Mouse (Mus musculus): ENCODE results near the gene Hoxa10. TPM values are rescaled to one million over a fixed set of nuclear protein-coding genes. Genes with fewer than 3 reads are reported as not detected.

Gene Hoxa10
- polyA plus RNA-seq, 1 experiment from 2014 or later: 0.06 TPM

DNA sequence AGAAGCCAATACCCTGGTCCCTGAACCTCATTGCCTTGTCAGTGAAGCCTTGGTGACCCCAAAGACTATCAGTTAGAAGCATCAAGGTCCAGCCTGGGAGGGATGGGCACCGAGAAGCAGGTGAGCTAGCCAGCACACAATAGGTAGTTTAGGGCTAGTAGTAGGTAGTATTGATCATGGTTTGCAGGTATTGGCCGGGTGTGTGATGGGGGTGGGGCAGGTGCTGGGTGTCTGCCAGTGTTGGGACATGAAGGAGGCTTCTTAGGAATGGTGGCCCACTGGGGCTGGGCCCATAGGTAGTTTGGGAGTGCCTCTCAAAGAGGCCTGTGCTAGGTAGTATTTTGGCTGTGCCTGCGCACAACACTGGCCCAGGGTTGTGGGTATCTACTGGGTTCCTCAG, 25.6 kb downstream of the Hoxa10 start:
- Histone ChIP-seq H3K4me3 (no peak overlapping the region), H3K4me1 (peaks cover 17% of the 10 kb centered on the region), H3K27me3 (ENCODE audit: low read depth, poor library complexity, severe bottlenecking) (peaks cover 100% of the 10 kb centered on the region), H3K36me3 (no peaks in the 10 kb centered on the region), H3K27ac (replicated peaks) (no peak overlapping the region), H3K9me3 (replicated peaks) (no peaks in the 10 kb centered on the region)
- no peak for DNase-seq (ENCODE audit: low spot score)
- WGBS: 7% methylated on average over 3 of the region's 3 CpGs

DNA sequence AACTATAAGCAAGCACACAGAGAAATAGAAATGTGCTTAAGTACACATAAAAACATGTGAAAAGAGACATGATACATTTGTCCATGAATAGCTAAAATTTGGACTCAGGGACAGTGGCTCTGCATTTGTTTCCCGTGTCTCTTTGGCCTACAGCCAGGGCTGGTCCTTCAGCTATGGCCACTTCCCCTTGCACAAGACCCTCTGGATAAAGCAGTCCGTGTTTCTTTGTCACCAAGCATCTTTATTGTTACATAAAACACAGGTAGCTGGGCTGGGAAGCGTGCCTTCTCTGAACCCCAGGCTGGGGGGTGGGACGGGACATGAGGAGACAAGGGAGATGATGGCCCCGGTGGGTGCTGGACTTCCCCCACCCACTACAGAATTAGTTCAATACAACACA, 26.4 kb downstream of the Hoxa10 start:
- 14% methylated on average over 5 of the region's 5 CpGs for whole genome bisulfite sequencing
- Histone ChIP-seq H3K27me3 (ENCODE audit: low read depth, poor library complexity, severe bottlenecking) (peaks cover 100% of the 10 kb centered on the region), H3K27ac (replicated peaks) (no peak overlapping the region), H3K36me3 (no peaks in the 10 kb centered on the region), H3K4me1 (peaks cover 17% of the 10 kb centered on the region), H3K9me3 (replicated peaks) (no peaks in the 10 kb centered on the region), H3K4me3 (no peak overlapping the region)
- DNase-seq (ENCODE audit: low spot score): no peak

DNA sequence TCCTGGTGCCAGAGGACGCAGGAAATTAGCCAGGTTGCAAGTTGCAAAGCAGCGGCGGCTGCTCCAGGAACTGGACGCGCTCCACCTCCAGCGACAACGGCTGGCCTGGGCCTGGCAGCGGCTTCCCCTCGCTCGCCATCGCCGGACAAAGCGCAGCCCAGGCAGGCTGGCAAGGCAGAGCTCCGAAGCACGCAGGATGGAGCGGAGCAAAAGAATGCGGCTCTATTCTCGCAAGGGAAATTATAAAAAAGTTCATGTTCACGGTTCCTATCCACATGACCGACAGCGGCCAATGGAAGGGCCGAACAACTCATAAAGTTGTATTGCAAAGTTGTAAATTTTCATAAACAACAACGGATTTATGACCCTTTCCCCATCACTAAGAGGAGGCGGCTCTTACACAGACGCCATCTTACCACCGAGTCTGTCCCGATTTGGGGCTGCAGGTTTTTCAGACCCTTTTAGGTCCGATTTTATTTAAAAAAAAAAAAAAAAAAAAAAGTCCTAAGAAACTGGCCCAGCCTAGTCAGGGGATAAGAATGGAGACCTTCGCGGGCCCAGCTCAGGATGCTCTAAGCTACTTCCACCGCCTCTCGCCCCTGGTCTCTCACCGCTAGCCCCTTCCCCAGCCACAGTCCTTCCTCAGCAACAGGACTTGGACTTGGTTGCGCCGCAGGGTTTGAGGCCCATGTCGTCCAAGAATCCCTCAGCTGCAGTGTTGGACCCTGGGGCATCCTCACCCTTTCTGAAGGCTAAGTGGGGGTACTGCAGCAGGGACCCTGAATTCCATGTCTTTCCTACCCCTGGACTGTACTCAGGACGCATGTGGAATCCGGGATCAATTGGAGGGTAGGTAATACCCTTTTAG, 27.3 kb downstream of the Hoxa10 start, which contains the start of the genes Hoxa3 and Gm28308:
TSS of gene Hoxa3 (minus strand) at position 218 of the 868 bp plus-strand sequence.
TSS of gene Gm28308 (minus strand) at position 221 of the 868 bp plus-strand sequence.
- WGBS: 2% methylated on average over 38 of the region's 38 CpGs
- no peaks in the 10 kb centered on the region for H3K36me3 ChIP-seq
- peaks cover 22% of the 10 kb centered on the region for H3K4me1 ChIP-seq
- H3K4me3 ChIP-seq: no peak within 1 kb of the TSS
- H3K27ac ChIP-seq (replicated peaks): no peak within 1 kb of the TSS
- peaks cover 100% of the 10 kb centered on the region for H3K27me3 ChIP-seq (ENCODE audit: low read depth, poor library complexity, severe bottlenecking)
- H3K9me3 ChIP-seq (replicated peaks): no peaks in the 10 kb centered on the region
- no peak for DNase-seq (ENCODE audit: low spot score)

DNA sequence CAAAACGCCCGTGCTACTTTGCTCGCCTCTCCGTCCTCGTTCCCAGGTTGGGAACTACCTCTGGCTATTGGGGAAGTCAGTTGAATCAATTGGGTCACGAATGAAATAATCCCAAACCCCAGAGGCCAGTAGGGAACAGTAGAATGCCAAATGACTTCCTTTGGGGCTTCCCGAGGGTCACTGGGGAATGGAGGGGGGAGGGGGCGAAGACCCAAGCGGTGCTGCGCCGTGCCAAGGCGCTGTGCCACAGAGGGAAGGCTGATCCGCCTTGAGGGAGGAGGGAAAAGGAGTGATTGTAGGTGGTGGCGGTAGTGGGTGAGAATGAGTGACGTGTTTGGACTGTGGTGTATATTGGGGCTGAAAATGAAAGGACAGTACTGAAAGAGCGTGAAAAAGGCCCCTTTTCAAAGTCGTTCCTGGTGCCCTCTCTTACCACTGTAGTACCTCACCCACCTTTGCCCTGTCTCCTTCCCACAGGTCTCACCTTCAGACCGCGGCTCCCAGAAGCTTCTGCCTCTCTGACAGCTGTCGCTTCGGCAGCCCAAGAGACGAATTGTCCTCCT, 28.0 kb downstream of the Hoxa10 start:
- no peaks in the 10 kb centered on the region for H3K36me3 ChIP-seq
- H3K4me3 ChIP-seq: no peak overlapping the region
- no peaks in the 10 kb centered on the region for H3K9me3 ChIP-seq (replicated peaks)
- peaks cover 100% of the 10 kb centered on the region for H3K27me3 ChIP-seq (ENCODE audit: low read depth, poor library complexity, severe bottlenecking)
- DNase-seq (ENCODE audit: low spot score): no peak
- H3K27ac ChIP-seq (replicated peaks): no peak overlapping the region
- 2% methylated on average over 22 of the region's 22 CpGs for WGBS
- peaks cover 20% of the 10 kb centered on the region for H3K4me1 ChIP-seq

DNA sequence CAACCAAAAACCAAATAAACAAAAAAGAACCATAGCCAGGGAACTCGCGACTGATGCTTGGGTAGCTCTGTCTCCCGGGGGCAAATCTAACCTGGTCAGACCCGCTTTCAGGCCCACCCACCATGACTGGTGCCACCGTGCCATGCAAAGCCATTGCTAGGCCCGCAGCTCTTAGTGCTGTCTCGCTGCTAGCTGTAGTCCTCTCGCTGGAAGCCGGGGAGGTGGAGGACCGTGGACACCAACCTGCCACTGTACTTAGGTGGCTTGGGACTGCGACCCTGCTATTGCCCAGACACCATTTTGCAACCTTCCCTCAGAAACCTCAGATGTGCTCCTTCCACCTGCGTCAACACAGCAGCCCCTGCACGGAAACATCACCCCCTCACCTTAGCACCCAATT, 28.7 kb downstream of the Hoxa10 start:
- Histone ChIP-seq H3K27me3 (ENCODE audit: low read depth, poor library complexity, severe bottlenecking) (peaks cover 100% of the 10 kb centered on the region), H3K4me1 (peaks cover 13% of the 10 kb centered on the region), H3K9me3 (replicated peaks) (no peaks in the 10 kb centered on the region), H3K4me3 (0 out of 2 replicates have a peak overlapping the region, but pooled peaks have one; percentile 0), H3K36me3 (no peaks in the 10 kb centered on the region), H3K27ac (replicated peaks) (no peak overlapping the region)
- WGBS: 4% methylated on average over 13 of the region's 13 CpGs
- no peak for DNase-seq (ENCODE audit: low spot score)

DNA sequence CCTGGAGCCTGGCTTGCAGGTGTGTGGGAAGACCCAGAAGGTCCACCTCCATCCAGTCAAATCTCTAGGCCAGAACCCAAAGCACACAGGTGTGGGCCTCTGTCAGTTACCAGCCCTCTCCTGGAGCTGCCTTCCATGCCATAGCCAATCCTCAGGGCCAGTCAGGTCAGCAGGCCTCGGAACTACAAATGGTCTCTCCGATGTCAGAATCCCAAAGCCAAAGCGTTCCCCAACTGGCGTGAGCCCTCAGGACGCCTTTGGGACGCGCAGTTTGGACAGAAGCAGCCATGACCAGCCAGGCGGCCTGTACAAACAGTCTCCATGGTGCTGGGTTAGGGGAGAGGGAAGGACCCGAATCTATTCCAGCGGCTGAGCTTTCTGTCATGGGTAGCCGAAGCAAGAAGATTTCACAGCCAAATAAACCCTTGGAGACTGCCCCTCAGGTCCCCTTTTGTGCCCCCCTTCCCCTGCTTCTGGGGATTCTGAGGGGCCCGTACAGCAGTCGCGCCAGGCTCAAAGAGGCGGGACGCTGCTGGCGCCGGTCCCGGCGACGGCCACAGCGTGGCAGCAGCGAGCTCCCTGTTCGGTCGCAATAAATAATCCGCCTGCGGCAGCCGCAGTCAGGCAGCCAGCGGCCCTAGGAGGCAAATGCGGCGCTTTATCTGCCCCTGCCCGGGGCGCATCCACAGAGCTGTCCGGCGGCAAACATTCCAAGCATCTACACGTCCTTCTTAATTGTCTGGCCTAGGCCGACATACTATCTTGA, 29.3 kb downstream of the Hoxa10 start:
- under 1% methylated on average over 37 of the region's 37 CpGs for WGBS
- H3K27me3 ChIP-seq (ENCODE audit: low read depth, poor library complexity, severe bottlenecking): peaks cover 100% of the 10 kb centered on the region
- DNase-seq (ENCODE audit: low spot score): peak; percentile 84
- H3K4me3 ChIP-seq: 0 out of 2 replicates have a peak overlapping the region, but pooled peaks have one; percentile 0
- H3K36me3 ChIP-seq: no peaks in the 10 kb centered on the region
- no peak overlapping the region for H3K27ac ChIP-seq (replicated peaks)
- H3K4me1 ChIP-seq: peaks cover 9% of the 10 kb centered on the region; the same call in 1 of the 2 replicates
- no peaks in the 10 kb centered on the region for H3K9me3 ChIP-seq (replicated peaks)

DNA sequence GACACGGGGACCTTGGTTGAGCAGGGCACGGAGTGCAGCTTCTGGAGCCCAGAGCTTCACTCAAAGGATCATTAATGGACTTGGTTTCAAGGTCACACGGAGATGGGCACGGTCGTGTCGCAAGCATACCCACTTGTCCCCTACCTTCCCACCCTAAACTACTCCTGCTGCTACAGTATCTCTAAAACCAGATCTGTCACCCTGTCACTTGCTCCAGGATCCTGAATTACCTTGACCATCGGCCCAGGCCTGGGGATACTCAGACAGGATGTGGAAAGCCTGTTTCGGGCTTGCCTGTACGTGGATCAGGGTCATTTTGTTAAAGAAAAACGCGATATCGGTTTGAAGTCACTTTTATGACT, 31.0 kb downstream of the Hoxa10 start:
- 7% methylated on average over 12 of the region's 12 CpGs for WGBS
- no peak for DNase-seq (ENCODE audit: low spot score)
- no peak overlapping the region for H3K27ac ChIP-seq (replicated peaks)
- H3K27me3 ChIP-seq (ENCODE audit: low read depth, poor library complexity, severe bottlenecking): peaks cover 100% of the 10 kb centered on the region
- no peak overlapping the region for H3K4me3 ChIP-seq
- no peaks in the 10 kb centered on the region for H3K36me3 ChIP-seq
- H3K4me1 ChIP-seq: peaks cover 9% of the 10 kb centered on the region; the same call in 1 of the 2 replicates
- H3K9me3 ChIP-seq (replicated peaks): no peaks in the 10 kb centered on the region

DNA sequence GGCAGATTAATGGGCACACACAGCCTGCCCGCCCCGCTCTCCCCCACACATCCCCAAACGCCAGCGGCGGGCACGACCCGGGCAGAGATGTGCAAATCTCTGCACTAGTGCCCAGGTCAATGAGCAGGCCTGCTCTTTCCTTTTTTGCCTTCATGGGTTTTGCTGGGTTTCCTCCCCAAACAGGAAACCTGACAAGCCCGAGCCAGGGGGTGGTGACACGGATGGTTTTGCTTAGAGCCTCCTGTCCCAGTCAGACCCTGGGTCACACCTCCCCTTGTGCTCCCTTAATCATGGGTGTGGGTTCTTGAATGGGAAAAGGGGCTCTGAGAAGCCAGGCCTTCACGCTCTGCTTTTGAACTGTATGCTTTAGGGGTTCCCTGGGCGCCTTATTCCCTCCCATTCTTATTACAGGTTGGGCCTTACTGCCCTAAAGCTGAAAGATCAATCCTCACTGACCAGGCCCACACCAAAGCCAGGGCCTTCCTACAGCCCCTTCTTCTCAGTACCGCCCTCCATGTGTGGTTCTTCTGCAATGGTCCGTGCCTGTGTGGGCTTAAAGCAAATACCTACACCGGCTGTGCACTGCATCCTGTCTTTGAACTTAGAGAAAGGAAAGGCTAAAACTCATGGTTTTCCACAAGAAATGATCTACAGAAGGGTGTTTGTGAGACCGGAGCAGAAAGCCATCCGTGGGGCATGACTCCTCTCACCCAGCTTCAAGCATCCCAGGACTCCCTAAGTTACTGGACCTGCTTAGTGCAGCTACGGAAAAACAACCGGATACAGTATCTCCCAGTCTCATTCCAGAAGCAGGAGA, 31.6 kb downstream of the Hoxa10 start:
- WGBS: 3% methylated on average over 18 of the region's 18 CpGs
- peak overlapping the region; percentile 18; the same call in 1 of the 2 replicates for H3K4me3 ChIP-seq
- no peak for DNase-seq (ENCODE audit: low spot score)
- H3K27me3 ChIP-seq (ENCODE audit: low read depth, poor library complexity, severe bottlenecking): peaks cover 100% of the 10 kb centered on the region
- peaks cover 14% of the 10 kb centered on the region for H3K4me1 ChIP-seq
- no peaks in the 10 kb centered on the region for H3K36me3 ChIP-seq
- H3K9me3 ChIP-seq (replicated peaks): no peaks in the 10 kb centered on the region
- H3K27ac ChIP-seq (replicated peaks): no peak overlapping the region

DNA sequence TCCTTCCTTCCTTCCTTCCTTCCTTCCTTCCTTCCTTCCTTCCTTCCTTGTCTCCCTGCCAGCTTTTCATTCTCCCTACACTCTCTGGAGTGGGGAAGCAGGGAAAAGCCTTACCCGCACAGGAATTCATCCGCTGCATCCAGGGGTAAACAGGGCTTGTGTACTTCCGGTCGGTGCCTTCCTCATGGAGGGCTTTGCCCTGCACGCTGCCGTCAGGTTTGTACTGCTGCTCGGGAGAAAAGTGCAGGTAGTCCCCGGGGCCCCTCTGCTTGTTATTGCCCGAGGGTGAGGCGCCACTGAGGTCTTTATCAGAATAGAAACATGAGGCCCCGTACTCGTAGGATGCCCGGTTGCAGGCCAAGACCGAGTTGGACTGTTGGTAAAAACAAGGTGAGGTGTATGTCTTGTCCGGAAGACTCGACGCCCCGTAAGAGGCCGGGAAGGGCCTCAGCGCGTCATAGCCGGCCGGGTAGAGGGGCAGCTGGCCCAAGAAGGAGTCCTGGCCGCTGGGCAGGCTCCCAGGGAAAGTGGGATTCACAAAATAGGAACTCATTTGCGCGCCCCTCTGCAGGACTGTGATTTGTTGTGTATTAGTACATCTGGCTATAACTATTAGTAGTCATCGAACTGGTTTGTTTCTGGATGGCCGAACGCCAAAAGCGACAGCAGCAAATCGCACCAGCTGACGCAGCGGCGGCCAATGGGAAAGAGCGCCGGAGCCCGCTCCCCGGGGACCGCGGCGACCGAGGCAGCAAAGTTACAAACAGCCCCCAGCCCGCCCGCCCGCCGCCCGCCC, 32.4 kb downstream of the Hoxa10 start, which contains the start of gene Hoxa6:
TSS of gene Hoxa6 (minus strand) at position 651 of the 796 bp plus-strand sequence.
- H3K4me1 ChIP-seq: peaks cover 22% of the 10 kb centered on the region
- H3K27me3 ChIP-seq (ENCODE audit: low read depth, poor library complexity, severe bottlenecking): peaks cover 100% of the 10 kb centered on the region
- peak within 1 kb of the TSS; percentile 18; the same call in 1 of the 2 replicates for H3K4me3 ChIP-seq
- no peaks in the 10 kb centered on the region for H3K36me3 ChIP-seq
- no peak within 1 kb of the TSS for H3K27ac ChIP-seq (replicated peaks)
- DNase-seq (ENCODE audit: low spot score): no peak
- under 1% methylated on average over 47 of the region's 47 CpGs for WGBS
- no peaks in the 10 kb centered on the region for H3K9me3 ChIP-seq (replicated peaks)

DNA sequence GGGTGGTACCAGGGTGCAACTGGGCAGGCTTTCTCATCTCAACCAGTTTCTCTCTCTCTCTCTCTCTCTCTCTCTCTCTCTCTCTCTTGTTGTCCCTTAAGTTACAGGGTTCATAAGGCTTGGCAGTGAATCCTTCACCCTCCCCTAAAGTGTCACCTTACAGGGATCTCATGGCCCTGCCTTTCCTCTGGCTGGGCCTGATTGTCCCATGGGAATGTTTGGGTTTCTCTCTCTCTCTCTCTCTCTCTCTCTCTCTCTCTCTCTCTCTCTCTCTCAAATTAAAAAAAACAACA, 33.0 kb downstream of the Hoxa10 start:
- Histone ChIP-seq H3K27ac (replicated peaks) (no peak overlapping the region), H3K9me3 (replicated peaks) (no peaks in the 10 kb centered on the region), H3K4me1 (peaks cover 24% of the 10 kb centered on the region), H3K4me3 (no peak overlapping the region), H3K27me3 (ENCODE audit: low read depth, poor library complexity, severe bottlenecking) (peaks cover 100% of the 10 kb centered on the region), H3K36me3 (no peaks in the 10 kb centered on the region)
- no peak for DNase-seq (ENCODE audit: low spot score)

DNA sequence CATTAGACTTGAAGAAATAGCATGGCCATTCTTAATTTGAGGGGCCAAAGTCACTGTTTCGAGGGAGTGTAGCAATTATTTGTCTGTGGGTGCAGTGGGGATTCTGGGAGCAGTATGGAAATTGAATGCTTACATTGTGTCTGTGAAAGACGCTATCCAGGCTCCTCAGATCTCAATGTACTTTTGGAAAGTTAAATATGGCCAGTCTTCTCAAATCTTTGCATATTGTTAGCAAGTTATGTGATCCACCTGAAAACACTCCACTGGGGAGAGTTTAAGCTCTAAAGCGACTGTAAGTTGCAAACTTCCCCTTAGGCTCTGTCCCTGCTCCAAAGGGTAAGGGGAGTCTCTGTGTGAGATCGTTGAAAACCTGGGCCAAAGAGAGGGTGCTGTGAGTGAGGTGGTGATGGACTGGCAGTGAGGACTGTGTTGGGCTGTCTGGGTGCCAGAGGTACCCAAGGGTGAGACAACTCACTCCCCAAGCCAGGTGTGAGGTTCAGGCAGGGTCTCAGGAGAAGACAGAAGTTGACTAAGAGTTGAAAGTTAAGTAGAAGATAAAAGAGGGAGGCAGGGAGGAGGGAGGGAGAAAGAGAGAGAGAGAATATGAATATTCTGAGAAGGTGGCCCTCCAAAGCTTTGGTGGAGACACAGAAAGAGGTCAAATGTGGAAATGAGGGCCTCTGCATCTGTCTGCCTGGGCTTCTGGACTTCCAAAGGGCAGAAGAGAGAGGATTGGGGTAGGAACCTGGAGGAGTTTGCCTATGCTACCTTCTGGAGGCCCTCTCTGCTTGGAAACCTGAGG, 33.6 kb downstream of the Hoxa10 start:
- Histone ChIP-seq H3K27me3 (ENCODE audit: low read depth, poor library complexity, severe bottlenecking) (peaks cover 100% of the 10 kb centered on the region), H3K4me3 (no peak overlapping the region), H3K9me3 (replicated peaks) (no peaks in the 10 kb centered on the region), H3K4me1 (peaks cover 24% of the 10 kb centered on the region), H3K36me3 (no peaks in the 10 kb centered on the region), H3K27ac (replicated peaks) (no peak overlapping the region)
- 4% methylated on average over 4 of the region's 4 CpGs for WGBS
- no peak for DNase-seq (ENCODE audit: low spot score)

All from midbrain, embryonic 10.5 days (tissue).